Mouse (Mus musculus) lung, adult 2 months (tissue): ENCODE measurements at regions not wholly inside any gene's neighbourhood (a gene's known extent, or its start where the extent isn't known, plus 50 kb on each side); places are given as distances from the start of the nearest gene placed in this dataset.

ENCODE experiments used
- CTCF ChIP-seq: fragments of 200-500 bp; IDR thresholded peaks from 2 replicates; pipeline ENCODE4 v1.5.1; 2011; ENCODE audit warnings: mild to moderate bottlenecking, low read length, control low read depth; ENCODE audit not compliant: insufficient read depth
- POLR2A ChIP-seq: fragments of 200-500 bp; IDR thresholded peaks from 2 replicates; pipeline ENCODE4 v1.6.1; 2011; ENCODE audit warnings: low read depth, mild to moderate bottlenecking, control low read depth, low read length, borderline replicate concordance; ENCODE audit errors: extremely low read depth

GRCm38 (mm10) chr9:52539086-52539485, 140.5 kb downstream of the AI593442 start:
- no peak for TF ChIP-seq CTCF
- TF ChIP-seq POLR2A, result no peak
